Mouse (Mus musculus) 3T3-L1 (cell line): ENCODE measurements around the gene Zfyve16.

ENCODE experiments used
- DNase-seq: peaks from one replicate; pipeline ENCODE4 v3.0.0-alpha.2; 2015; ENCODE audit warnings: low read depth, low spot score

Zfyve16 gene

DNA sequence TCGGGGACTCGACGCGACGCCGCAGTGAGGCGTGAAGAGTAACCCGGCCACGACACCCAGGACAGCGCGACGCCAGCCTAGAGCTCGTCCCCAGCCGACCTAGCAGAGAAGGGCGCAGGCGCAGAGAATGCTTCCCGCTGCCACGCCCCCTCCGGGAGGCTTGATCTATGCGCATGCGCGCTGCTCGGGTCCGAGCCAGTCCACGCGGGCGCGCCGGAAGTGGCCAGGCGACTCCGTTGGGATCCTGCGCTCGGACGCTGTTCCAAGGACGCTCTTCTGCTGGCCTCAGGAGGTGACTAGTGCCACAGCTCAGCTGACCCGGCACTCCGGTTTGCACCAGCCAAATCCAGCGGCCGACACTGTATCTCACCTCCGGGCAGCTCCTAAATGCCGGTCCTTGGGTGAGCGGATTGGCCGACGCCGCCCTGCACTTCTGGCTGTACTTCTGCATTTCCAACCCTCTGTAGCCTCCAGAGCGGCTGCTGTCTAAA lies at the start of gene Zfyve16:
Zfyve16 (minus strand) TSS at position 148 of the 491 bp plus-strand sequence.
- DNase-seq, result peak; percentile 92

DNA sequence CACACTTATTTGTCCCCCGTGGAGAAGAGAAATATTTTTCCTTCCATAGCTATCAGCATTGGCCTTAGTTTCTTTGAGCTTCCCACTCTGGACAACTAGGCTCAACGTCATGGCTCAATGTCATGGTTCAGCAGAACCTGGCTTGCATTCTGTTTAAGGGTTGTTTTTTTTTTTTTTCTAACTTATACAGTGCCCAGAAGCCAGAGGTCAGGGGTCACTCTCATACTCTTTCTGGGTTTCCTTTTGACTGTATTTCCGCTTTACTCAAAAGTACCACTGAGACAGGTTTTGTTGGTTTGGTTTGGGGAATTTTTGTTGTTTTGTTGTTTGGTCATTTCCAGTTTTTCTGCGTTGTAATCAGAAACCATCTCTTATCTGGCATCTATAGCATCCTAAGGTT lies 47.5 kb upstream of the Zfyve16 start:
- no peak for DNase-seq

DNA sequence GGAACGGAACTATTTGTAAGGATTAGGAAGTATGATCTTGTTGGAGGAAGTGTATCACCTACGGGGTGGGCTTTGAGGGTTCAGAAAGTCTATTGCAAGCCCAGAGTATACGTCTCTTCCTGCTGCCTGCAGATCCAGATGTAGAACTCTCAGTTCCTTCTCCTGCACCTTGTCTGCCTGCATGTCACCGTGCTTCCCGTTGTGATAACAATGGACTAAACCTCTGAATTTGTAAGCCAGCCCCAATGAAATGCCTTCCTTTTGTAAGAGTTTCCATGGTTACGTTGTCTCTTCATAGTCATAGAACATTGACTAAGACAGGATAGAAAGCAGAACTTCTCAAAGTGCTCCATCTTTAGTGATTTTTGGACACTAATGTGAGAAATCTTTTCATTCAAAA lies 46.0 kb upstream of the Zfyve16 start:
- DNase-seq, result no peak

DNA sequence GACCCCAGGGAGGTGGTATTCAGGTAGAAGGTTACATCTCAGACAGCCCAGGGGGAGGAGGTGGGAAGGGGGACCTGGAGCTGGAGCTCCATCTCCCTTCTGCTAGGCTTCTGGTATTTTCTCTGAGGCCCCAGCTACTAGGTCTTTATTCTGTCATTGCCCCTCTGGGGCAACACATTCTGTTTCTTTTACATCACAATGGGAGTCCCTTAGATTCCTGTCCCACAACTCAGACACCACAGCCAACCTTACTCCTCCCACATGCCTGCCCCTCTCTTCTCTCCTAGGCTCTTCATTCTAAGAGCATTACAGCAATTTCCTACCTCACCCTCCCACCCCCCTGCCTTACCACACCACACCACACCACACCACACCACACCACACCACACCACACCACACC lies 45.4 kb upstream of the Zfyve16 start, which contains the start of gene Spz1:
Spz1 (minus strand) TSS at position 101 of the 400 bp plus-strand sequence.
- DNase-seq, result no peak

DNA sequence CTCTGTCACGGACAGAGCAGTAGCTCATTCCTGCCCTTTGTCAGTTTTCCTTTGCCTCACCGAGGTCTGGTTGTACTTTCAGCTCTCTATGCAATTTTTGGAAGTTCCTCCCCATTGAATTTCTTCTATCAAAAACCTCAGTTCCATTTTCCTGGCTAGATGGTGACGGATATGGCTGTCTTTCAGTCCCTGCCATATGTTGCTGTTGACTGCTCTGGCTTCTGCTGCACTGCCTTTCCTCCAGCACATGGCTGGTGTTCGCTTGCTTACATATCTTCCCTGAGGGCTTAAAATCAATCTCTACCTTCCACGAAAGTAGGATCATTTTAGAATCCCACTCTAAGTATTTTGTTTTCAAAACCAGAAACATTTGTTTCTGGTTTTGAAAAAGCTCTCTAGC lies 28.8 kb upstream of the Zfyve16 start:
- DNase-seq, result no peak

DNA sequence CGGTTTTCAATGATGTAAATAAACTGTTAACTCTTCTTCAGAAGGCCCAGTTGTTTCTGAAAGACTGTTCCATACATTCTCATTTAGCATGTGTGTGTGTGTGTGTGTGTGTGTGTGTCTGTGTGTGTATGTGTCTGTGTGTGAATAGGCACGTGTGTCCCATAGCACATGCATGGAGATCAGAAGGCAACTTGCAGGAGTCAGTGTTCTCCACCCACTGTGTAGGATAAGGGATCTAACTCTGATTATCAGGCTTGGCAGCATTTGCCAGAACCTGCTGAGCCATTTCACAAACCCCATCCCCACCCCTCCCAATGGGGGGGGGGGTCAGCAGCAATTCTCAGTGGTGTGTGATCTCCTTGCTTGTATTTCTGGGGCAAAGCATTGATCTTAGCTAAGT lies 26.6 kb upstream of the Zfyve16 start:
- no peak for DNase-seq

DNA sequence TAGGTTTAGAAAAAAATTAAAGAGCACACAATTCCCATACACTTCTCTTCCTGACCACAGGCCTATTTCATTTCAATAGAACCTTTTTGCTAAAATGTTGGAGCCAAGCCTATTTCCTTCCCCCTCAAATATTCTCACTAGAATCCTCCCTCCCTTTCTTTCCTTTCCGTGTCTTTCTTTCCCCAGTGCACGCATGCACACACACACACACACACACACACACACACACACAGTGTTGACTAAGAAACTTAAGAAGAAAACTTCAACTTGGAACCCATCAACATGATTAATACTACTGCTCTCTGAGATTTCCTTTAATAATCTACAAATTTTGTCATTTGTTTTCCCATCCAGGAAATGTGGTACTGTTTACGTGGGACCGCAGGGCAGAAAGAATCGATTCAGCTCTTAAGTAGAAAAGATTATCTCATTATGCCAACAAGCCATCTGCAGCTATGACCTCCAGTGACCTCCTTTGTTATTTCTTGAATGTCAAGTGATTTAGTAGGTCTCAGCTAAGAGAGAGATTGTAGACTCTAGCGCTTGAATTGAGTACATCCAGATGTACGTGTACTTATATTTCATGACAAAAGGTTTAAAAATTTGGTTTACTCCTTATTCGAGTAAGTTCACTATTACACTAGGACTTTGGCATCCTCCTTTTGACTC lies 25.9 kb upstream of the Zfyve16 start:
- DNase-seq, result no peak

DNA sequence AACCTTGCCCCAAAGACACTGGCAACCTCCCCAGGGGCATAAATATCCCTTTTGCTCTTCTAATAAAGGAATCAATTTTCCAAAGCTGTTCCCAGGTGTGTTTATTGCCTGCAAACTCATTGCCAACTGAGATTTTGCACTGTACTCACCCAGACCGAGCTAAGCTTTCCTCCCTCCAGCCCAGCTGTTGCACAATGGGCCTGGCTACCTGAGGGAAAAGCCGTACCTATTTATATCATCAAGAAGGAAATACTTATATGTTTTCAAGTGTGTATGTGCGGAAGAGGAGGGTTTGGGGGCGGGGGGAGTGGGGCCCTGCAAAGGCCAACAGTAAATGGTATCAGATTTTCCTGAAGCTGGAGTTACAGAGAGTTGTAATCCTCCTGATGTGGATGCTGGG lies 16.4 kb upstream of the Zfyve16 start:
- DNase-seq, result no peak

DNA sequence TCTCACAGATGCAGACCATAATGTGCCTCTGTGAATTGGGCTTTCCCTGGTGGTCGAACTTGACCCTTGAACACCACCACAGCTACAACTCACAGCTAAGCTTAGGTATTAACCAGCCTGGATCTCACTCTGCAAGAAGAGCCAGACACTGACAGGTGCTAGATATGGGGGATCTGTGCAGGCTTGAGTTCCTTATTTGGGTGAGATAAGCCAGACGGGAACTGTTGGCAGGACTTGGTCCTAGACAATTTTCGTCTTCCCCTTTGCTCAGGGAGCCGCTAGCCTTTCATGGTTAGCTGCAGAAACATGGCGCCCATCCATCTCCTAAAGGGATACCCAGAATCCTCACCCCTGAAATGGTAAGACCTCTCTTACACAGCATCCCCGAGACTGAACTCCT lies 10.3 kb upstream of the Zfyve16 start:
- no peak for DNase-seq

DNA sequence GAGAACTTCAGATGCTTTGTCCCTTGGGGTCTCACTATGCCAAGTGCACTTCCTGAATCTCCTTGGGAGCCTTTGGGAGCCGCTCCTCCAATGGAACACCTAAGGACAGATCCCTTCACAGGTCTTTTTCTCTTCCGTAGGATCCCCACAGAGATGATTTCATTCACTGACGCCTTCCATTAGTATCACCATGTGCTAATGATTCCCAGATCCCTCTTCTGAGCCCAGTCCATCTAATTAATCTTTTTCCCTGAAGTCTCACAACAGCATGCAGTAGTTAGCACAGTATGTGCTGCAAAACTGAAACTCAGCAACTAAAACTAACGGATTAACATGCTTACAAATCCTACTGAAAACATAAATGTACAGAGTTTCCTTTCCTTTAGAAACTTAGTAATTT lies 8.5 kb upstream of the Zfyve16 start:
- DNase-seq, result no peak

DNA sequence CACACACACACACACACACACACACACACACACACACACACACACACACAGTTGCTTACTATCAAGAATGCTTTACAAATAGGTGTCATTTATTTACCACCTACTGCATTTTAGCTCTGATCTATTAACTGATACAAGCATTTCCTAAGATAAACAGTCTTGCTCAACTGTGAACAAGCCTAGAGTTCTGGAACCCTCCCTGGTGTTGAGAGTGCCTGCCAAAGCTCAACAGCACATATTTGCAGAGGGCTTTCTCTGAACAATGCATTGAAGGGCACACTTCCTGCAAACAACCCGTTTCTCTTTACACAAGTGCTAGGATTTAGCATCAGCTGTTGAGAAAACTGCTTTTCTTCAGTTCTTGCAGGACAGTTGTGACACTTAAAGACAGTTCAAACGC lies 3.1 kb upstream of the Zfyve16 start:
- no peak for DNase-seq

DNA sequence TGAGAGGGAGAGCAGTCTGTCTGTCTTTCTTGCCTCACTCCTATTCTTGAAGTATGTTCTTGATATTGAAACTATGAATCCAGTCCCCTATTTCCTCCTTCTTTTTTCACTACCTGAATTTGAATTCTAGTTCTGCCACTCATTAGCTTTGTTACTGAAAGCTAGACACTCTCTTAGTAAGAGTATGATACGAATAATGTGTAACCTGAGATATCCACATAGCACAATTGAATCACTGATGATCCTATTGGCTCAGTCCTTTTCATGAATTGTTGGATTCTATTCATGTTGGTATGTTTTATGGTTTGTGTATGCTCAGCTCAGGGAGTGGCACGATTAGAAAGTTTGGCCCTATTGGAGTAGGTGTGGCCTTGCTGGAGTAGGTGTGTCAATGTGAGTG lies 1.5 kb upstream of the Zfyve16 start:
- DNase-seq, result peak; percentile 52

DNA sequence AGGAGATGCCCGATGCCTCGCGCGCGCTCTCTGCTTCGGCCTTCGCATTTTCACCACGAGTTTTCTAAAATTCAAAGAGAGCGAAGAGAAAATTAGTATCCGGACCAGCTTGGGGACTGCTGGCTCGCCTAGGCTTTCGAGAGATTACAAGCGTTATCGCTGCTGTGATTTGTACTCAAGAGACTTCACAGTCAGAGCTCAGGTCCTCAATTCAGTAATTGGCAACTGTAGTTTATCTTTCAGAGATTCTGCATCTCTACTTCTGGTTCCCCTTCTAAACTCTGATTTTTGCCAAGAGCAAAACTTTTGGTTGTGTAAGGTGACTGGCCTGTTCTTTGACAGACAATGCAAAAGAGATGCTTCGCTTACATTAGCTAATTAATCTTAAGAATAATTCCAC lies 569 bp upstream of the Zfyve16 start:
- DNase-seq, result no peak

DNA sequence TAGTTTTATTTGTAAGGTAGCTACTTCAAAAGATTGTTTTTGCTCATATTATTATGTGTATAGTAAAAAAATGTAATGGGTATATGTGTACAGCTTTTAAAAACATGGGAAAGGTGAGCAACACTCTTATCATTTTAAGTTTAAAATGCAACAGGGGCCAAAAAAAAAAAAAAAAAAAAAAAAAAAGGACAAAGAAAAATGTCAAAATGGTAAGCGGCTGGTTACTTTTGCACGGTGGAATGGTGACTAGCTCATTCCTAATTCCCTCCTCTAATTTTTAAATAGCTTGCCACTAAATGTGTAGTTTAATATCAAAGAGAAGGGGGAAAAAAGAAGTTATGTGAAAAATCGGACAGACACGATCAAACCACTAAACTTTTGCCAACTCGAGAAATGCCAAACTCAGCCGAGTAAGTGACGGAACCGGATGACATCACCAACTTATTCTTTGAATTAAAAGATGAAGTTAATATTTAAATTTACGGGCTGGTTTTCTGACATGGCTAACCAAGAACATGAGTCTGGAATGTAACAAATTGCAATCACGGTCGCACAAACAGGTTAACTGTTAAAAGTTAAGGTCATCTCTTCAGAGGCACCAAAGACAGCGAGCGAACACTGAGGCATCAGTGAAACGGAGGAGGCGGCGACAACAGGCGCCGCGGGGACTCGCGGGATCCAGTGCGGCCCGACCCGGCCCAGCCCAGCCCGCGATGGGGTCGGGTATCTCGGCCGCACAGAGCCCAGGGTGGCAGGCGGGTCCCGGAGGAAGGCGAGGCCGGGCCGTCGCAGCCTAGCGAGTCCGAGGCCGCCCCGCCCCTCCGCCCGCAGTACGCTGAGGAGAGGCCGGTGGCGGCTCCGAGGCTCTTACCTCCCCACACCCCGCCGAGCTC lies 594 bp downstream of the Zfyve16 start:
- DNase-seq, result peak; percentile 69

DNA sequence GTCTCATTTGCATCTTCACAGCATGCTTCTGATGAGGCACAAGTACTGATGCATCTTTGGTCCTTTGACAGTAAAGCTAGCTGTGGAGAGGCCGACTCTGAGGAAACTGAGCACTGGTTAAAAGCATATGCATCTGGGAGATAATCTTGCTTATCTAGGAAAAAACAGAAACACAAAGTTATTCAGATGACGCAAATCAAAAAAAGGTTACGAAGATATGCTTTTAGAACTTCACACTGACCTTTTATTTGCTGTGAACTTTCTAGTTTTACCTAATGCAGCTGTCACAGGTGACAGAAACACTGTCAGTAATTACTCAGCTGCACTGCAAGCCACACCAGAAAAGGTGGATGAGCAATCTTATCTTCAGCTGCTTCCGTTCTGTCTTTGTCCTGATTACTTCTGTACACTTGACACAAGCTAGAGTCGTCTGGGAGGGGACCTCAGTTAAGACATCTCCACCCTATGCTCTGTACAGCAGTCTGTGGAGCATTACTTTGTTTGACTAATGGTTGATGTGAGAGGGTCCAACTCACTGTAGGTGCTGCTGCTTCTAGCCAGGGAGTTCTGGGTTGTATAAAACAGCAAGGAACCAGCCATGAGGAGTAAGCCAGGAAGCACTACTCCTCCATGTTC lies 7.4 kb downstream of the Zfyve16 start:
- no peak for DNase-seq

DNA sequence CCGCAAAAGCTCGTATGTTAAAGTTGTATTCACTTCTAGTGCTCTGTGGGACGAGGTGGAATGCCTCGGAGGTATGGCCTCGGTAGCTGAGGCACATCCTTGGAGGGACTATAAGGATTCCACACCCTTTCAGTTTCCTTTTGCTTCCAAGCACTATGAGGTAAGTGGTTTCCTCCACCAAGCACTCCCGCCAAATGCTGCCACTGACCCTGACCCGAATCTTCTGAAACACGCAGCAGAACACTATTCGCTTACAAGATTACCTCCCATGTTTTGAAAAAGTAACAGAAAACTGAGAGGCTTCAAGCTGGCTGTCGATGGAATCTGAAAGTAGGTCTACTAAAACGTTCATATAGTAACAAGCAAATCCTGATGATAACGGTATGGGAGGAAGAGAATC lies 25.8 kb downstream of the Zfyve16 start:
- no peak for DNase-seq

DNA sequence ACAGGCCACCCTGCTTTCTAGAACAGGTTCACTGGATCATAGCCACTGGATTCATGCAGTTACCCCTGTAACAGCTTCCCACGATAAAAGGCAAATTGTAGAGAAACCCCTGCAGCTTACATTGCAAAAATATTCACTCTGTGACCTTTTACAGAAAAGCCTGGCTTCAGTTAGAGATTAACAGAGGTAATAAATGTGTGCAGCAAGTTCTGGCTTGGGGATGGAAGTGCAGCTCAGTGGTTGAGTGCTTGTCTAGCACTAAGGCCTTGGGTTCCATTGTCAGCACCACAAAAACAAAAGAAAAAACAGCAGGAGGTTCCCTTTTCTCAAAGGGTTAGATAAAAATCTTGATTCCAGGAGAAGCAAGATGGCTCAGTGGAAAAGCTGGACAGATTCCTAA lies 38.7 kb downstream of the Zfyve16 start:
- DNase-seq, result no peak

DNA sequence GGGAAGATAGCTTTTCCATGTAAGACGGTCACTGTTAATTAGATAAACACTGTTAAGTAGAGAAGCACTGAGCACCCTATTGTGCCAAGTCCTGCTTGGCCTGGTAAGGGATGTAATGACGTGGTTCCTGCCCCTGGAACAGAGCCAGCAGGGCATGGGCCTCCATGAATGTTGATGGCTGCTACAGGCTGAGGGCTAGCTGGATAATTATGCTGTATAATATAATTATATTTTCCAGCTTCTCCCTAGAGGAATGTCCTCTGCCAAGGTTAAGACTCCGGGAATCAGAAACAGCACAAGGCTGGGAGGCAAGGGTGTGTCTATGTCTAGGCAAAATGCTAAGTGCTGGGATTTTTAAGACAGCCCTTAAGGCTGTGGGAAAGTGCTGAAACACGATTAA lies 39.9 kb downstream of the Zfyve16 start:
- DNase-seq, result no peak

DNA sequence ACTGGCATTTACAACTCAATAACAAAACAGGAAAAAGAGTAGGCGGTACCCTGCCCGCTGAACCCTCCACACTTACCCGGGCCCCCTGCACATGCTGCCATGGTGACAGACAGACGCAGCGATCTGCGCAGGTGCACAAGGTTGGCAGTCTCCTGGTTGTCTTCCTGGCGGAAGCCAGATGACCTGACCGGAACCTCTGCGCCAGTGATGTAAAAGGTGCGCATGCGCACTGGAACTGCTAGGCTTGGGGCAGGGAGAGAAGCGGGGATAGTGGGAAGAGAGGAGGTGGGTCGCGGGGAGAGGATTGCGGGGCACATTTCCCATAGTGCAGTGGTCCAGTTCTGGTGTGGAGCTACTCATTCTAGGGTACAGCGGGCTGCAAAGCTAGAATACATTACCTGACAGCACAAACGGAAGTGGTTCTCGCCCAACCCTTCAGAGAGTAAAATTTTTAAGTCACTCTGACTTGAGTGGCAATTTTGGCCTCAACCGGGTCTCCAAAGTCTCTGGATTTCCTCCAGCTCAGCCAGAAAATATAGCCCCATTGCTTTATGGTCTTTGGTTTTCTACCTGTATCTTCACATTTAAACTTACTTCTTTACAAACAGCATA lies 46.7 kb downstream of the Zfyve16 start, which contains the start of gene Fam151b:
Fam151b (minus strand) TSS at position 164 of the 612 bp plus-strand sequence.
- peak; percentile 72 for DNase-seq

DNA sequence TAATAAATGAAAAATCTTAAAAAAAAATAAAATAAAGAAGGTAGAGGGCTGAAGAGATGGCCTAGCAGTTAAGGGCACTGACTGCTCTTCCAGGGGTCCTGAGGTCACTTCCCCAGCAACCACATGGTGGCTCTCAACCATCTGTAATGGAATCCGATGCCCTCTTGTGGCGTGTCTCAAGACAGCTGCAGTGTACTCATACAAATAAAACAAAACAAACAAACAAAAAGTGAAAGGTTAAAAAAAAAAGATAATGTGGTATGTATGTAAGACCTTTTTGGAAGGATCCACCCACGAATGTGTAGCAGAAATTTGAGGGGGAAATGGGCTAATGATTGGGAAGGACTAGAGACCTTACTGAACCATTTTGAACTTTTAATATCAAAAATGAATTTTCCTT lies 47.3 kb downstream of the Zfyve16 start:
- peak; percentile 69 for DNase-seq

DNA sequence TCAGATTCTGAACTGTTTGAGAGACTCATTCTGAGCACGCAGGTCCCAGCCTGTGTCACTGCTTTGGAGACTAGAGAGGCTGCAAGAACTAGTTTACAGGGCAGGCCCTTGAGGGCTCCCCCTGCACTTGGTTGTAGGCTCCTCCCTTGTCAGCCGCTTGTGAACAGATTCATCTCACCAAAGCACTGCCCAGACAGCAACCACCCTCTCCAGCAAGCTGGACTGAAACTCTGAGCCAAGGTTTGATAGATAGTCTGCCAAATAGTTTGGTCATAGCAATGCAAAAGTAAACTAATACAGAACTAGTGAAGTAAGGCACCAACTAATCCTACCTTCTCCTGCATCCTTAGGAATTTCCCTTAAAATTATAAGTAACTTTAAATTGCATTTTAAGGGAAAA lies 60.5 kb downstream of the Zfyve16 start:
- no peak for DNase-seq

DNA sequence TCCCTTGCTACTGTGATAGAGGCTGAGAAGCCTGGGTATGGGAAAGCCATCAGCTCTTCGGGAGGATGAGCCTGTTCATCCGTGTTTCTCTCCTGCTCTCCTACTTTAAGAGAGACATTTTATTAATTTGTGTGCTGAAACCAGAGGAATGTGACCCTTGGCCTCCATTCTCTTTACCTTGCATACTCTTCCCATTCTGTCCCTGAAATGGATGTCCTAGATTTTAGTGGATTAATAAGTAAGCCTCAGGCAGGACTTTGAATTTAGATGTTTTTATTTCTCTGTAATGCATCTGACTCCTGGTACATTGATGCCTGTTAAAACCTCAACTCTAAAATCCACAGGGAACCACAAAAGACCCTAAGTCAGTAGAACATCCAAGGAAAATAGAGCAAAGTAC lies 61.3 kb downstream of the Zfyve16 start:
- DNase-seq, result no peak
